Mouse (Mus musculus): Measurements from ENCODE around the gene Irf2bp2. TPM values are rescaled to one million over a fixed set of nuclear protein-coding genes. Genes with fewer than 3 reads are reported as not detected.

Gene Irf2bp2
- polyA plus RNA-seq, 1 experiment, result 82.3 TPM

DNA sequence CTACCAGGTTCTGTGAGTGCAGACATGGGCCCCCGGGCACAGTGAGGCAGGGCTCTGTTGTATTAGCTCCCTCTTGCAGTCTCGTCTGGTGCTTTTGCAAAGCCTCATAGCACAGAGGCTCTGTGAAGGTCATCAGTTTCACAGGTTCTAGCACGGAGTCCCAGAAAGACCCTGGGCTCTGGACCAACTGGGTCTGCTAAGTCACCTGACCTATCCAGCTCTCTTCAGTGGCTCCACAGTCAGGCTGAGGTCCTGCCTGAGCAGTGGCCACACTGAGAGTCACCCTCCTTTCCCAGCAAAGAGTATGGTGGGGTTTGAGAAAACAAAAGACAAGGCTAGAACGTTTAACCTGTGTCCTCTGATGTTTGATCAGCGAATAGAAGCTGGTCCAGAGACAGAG is 51.0 kb downstream of the Irf2bp2 start:
- no peak for TF ChIP-seq GATA1 (IDR thresholded peaks at IDR 0.05; ENCODE audit: low read length)

DNA sequence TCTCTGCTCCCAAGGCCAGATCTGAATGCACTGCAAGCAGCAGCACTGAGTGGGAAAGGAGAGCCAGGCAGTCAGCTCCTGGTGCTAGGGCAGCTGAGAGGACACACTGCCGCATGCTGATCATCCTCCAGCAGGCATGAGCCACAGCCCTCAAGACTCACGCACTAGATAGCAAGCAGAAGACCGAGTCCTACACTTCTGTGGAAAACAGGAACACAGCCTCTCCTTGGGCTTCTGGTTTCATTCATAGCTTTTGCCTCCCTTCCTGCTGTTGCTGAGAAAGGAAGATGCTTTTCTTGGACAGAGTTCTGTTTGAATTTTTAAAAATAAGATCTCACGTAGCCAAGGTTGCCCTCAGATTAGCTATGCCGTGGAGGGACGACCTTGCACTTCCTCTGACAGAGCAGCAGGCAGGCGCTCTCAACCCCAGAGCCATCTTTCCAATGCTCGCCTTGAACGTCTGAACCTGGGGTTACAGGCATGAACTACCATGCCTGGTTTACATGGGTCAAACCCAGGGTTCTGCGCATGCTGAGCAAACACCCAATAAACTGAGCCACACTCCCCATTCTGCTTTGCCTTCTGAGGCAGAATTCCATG is 51.6 kb downstream of the Irf2bp2 start:
- TF ChIP-seq GATA1 (IDR thresholded peaks at IDR 0.05; ENCODE audit: low read length), result no peak

DNA sequence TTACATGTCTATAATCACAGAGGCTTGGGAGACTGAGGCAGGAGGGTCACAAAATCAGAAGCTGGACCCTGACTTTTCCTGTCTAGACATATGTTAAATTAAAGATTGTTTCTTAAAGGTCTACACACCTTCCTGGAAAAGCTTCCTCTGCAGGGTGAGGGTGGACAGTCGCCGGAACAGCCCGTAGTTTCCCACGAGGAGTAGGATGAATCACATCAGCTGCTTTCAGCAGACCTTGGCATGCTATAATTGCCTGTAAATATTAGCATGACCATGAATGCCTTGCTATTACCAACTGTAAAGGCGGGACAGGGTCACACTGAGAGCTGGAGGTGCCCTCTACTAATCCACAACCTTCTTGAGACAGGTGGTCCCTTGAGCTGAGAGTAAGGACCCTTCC is 53.5 kb downstream of the Irf2bp2 start:
- no peak for TF ChIP-seq GATA1 (IDR thresholded peaks at IDR 0.05; ENCODE audit: low read length)

DNA sequence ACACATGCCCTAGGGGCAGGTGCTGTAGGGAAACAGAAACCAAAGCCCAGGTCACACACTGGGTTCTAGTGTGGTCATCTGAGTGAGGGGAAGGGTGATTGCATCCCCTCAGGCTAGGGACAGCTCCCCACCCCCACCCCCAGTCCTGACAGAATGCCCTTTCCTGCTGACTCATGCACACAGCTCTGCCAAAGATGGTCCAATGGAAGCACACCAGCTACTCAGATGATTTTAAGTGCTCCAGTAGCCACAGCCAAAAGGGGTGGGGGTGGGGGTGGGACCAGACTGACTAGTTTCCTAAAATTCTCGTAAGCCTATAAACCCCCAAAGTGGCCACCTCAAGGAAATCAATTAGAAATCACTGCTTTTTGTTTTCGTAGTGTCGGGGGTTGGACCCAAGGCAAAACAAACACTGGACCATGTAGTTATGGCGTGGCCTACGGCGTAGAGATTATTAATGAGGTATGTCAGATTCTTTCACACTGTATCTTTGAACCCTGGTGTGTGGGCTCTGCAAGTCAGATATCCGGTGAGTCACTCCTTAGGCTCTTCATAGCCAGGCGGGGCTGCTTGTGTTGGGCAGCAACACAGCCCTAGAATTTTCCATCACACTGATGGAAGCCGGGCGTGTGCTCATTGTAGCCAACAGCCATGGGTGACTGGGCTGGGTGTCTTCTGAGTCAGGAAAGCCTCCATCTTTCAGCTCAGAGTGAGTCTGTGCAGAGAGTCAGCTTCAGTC is 54.3 kb downstream of the Irf2bp2 start:
- no peak for TF ChIP-seq GATA1 (IDR thresholded peaks at IDR 0.05; ENCODE audit: low read length)

DNA sequence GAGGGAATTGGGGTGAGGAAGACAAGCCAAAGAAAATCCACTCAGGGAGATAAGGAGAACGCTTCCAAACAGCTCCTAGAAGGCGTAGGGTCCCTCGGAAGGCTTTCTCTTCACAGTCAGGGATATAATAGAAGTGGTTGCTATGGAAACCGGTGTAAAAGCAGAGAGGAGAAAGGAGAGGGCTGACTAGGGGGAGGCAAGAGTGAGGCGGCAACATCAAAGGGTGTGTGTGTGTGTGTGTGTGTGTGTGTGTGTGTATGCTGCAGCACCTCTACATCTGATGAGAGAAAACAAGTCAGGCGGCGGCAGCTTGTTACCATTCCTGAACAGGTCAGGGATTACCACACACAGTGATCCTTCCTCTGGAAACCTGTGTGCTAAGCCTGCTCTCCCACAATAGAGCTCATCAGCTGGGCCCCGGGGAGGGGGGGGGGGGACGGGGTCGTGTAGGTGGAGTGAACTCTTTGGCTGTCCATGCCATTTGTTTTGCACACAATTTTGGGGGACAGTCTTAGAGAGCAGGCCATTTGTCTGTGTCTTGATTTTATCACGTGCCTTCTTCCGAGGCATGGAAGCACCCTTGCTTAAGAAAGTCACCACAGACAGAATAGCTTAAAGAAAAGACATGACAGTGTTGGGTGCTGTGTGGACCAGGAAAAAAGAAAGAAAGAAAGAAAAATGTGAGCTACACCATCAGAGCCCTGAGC is 55.0 kb downstream of the Irf2bp2 start:
- TF ChIP-seq GATA1 (IDR thresholded peaks at IDR 0.05; ENCODE audit: low read length), result no peak

Other genes with a start within 250 kb of the Irf2bp2 start
- 82.8 and 144 TPM in 2 replicates for gene Coa6, start 171.5 kb downstream of the Irf2bp2 start, polyA plus RNA-seq (2012)
- 1.8 and 3.1 TPM in 2 replicates for gene Tarbp1, start 118.9 kb downstream of the Irf2bp2 start, polyA plus RNA-seq (2012)

Data from G1E-ER4 (cell line).